Mouse (Mus musculus) ES-Bruce4 (cell line): ENCODE measurements around the gene Fam198a. TPM values are rescaled to one million over a fixed set of nuclear protein-coding genes. Genes with fewer than 3 reads are reported as not detected.

Experiments
- H3K27ac ChIP-seq: 2 replicates; pipeline ENCODE4 v1.5.1; 2012; ENCODE audit warnings: low read length, inconsistent platforms; ENCODE audit not compliant: insufficient read depth
- H3K27me3 ChIP-seq: 2 replicates; pipeline ENCODE4 v1.6.1; 2012; ENCODE audit warnings: mild to moderate bottlenecking, low read length, inconsistent platforms; ENCODE audit not compliant: control insufficient read depth, poor library complexity, insufficient read depth, severe bottlenecking
- H3K36me3 ChIP-seq: 2 replicates; pipeline ENCODE4 v1.6.1; 2012; ENCODE audit warnings: inconsistent platforms, mild to moderate bottlenecking, low read length, moderate library complexity; ENCODE audit not compliant: control insufficient read depth, poor library complexity, insufficient read depth, severe bottlenecking
- H3K4me1 ChIP-seq: one replicate; pipeline ENCODE4 v1.8.1; 2011; ENCODE audit warnings: low read length; ENCODE audit not compliant: control insufficient read depth, insufficient read depth
- H3K4me3 ChIP-seq: 2 replicates; pipeline ENCODE4 v1.5.1; 2011; ENCODE audit warnings: low read depth, mild to moderate bottlenecking, low read length
- H3K9ac ChIP-seq: 2 replicates; pipeline ENCODE4 v1.6.1; 2012; ENCODE audit warnings: low read depth, mild to moderate bottlenecking, inconsistent platforms; ENCODE audit not compliant: poor library complexity, severe bottlenecking
- H3K9me3 ChIP-seq: replicated peaks from 2 replicates; pipeline ENCODE4 v1.6.1; 2012; ENCODE audit warnings: mild to moderate bottlenecking, low read length, inconsistent platforms; ENCODE audit not compliant: control insufficient read depth, poor library complexity, insufficient read depth, severe bottlenecking
- CTCF ChIP-seq: IDR thresholded peaks from one replicate; pipeline ENCODE4 v1.8.1; 2011; ENCODE audit warnings: low read depth, low read length
- EP300 ChIP-seq: IDR thresholded peaks from 2 replicates; pipeline ENCODE4 v1.6.1; 2011; ENCODE audit warnings: low read depth, low read length; ENCODE audit not compliant: insufficient read depth
- POLR2A ChIP-seq: IDR thresholded peaks from one replicate; pipeline ENCODE4 v1.8.1; 2011; ENCODE audit warnings: low read length; ENCODE audit not compliant: insufficient read depth
- polyA plus RNA-seq: library from polyadenylated mRNA; stranded (reverse); fragments of >200 nt; gene quantifications from 2 replicates; pipeline ENCODE4 v1.2.4, GENCODE M21; 2011; ENCODE audit warnings: low read depth; ENCODE audit not compliant: missing spikeins, insufficient read depth, insufficient read length

Fam198a gene
- polyA plus RNA-seq, 1 experiment: not detected

DNA sequence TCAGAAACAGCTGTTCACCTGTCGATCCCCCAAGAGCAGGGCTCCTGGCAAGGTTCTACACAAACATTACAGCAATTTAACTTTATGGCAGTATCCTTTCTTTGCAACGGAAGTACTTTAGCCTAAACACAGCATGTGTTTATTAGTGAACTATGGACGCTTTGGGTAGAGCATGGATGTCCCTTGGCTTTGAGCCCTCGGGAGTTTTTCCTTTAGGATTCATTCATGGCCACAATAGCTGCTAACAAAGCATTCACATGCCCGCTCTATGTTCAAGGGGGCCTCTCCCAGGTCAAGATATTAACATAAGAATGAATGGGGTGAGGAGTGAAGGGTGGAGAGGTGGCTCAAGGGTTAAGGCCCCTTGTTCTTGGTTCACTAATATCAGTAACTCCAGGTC is 38.7 kb downstream of the Fam198a start:
- H3K4me1 ChIP-seq: no peaks in the 10 kb centered on the region
- no peak overlapping the region for H3K4me3 ChIP-seq
- no peaks in the 10 kb centered on the region for H3K27me3 ChIP-seq
- H3K9ac ChIP-seq: no peak overlapping the region
- no peaks in the 10 kb centered on the region for H3K36me3 ChIP-seq
- TF ChIP-seq EP300 (no peak), POLR2A (no peak), CTCF (no peak)
- no peak overlapping the region for H3K27ac ChIP-seq
- no peaks in the 10 kb centered on the region for H3K9me3 ChIP-seq

DNA sequence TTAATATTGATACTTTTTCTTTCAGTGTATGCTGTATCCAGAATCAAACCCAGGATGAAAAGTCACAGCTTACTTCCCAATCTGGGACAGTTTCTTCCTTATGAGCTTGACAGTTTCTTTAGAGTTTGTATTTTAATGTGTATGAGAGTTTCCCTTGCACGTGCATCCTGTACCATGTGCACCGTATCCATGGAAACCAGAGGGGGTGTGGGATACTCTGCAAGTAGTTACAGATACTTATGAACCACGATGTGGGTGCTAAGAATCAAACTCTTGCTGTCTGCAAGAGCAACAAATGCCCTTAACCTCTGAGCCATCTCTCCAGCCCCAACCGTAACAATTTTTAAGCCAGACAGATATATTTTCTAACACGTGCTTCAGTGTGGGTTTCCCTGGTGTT is 40.3 kb downstream of the Fam198a start:
- Histone ChIP-seq H3K9ac (no peak overlapping the region), H3K4me1 (no peaks in the 10 kb centered on the region), H3K27me3 (no peaks in the 10 kb centered on the region), H3K4me3 (no peak overlapping the region), H3K27ac (no peak overlapping the region), H3K36me3 (no peaks in the 10 kb centered on the region), H3K9me3 (no peaks in the 10 kb centered on the region)
- no peak for TF ChIP-seq EP300
- TF ChIP-seq CTCF: no peak
- no peak for TF ChIP-seq POLR2A

DNA sequence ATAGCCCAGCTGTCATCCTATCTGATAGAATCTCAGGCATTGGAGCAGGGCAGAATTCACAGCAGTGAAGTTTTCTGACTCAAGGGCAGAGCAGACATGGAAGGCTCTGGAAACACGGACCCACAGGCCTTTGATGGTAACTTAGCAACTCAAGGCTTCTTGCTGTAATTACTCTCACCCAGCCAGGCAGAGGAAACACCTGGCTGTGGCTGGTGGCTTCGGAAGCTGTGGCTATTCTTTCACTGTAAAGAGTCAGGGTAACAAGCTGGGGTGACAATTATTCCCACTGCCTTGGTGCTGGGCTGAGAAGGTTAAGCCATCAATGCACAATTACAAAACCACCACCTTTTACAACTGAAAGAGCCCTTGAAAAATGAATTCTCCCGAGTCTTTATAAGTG is 42.3 kb downstream of the Fam198a start:
- H3K9me3 ChIP-seq: no peaks in the 10 kb centered on the region
- H3K4me3 ChIP-seq: no peak overlapping the region
- H3K36me3 ChIP-seq: no peaks in the 10 kb centered on the region
- TF ChIP-seq EP300 (no peak), POLR2A (no peak), CTCF (no peak)
- H3K9ac ChIP-seq: no peak overlapping the region
- no peaks in the 10 kb centered on the region for H3K27me3 ChIP-seq
- H3K27ac ChIP-seq: no peak overlapping the region
- no peaks in the 10 kb centered on the region for H3K4me1 ChIP-seq

DNA sequence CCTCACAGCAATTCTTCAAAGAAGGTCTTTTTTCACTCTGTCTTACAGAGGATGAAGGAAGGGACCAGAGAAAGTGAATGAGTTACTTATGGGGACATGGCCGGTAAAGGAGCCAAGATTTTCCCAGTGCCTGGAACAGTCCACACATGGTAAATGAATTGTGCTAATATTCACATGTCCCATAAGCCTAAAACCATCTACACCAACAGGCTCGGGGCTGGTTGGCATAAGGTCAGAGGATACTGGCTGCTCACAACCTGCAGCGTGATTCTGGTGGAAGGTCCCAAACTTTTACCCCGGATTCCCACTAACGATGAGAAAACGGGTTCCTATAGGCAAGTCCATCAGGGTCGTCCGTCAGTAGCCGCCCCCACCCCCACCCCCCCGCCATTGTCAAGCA is 44.3 kb downstream of the Fam198a start:
- Histone ChIP-seq H3K27ac (no peak overlapping the region), H3K4me1 (no peaks in the 10 kb centered on the region), H3K9me3 (no peaks in the 10 kb centered on the region), H3K4me3 (peak overlapping the region; percentile 95), H3K36me3 (no peaks in the 10 kb centered on the region), H3K9ac (peak overlapping the region; percentile 80), H3K27me3 (no peaks in the 10 kb centered on the region)
- TF ChIP-seq CTCF (no peak), EP300 (no peak), POLR2A (no peak)

DNA sequence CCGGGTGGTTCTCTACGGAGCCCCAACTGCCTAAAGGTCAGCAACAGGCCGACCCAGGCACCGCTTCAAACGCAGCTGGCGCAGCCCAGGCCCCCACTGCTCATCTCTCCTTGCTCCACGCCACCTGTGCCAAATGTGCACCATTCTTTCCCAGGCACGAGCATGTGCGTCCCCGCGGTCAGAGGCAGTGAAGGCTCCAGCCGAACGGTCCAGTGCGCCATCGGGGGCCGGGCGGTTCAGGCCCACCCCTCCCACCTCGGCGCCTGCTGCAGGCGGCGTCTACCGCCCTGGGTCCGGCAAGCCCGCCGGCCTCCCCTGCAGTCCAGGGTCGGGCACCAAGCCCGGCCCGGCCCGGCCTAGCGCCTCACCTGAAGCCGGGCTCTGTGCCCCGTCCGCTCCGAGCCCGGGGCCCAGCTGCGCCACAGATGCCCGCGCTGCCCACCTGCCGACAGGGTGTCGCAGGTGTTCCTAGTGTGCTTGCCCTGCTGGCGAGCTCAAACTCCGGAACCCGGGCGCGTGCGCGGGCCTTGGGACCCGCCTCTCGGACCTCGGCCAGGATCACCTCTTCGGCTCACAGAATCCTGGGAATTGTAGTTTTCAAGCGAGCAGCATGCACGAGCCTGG is 44.8 kb downstream of the Fam198a start:
- TF ChIP-seq EP300 (no peak), POLR2A (peak; percentile 44)
- H3K27me3 ChIP-seq: no peaks in the 10 kb centered on the region
- H3K9ac ChIP-seq: peak overlapping the region; percentile 80
- no peaks in the 10 kb centered on the region for H3K9me3 ChIP-seq
- H3K27ac ChIP-seq: no peak overlapping the region
- no peaks in the 10 kb centered on the region for H3K36me3 ChIP-seq
- no peaks in the 10 kb centered on the region for H3K4me1 ChIP-seq
- peak overlapping the region; percentile 95 for H3K4me3 ChIP-seq

DNA sequence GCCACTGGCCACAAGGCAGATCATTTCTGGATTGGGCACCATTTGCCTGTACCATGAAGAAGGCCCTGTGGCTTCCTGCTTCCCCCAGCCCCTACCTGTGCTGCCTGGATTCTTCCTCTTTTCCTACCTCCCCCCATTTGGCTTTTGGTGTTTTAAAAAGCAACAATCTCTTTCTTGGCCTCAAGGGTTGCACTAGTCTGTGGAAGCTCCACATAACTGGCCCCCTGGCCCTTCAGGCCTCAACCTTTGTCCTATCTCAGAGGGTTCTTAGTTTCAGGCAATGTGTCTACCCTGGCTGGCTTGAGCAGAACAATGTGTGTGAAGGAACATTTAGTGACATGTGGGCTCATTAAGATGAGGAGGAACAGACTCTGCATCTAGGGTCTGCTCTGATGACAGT is 46.2 kb downstream of the Fam198a start, which contains the start of gene Pomgnt2:
Gene Pomgnt2 (minus strand): TSS at position 101 of the 400 bp plus-strand sequence.
- Histone ChIP-seq H3K36me3 (no peaks in the 10 kb centered on the region), H3K4me3 (no peak within 1 kb of the TSS), H3K27ac (no peak within 1 kb of the TSS), H3K4me1 (no peaks in the 10 kb centered on the region), H3K27me3 (no peaks in the 10 kb centered on the region), H3K9ac (no peak within 1 kb of the TSS), H3K9me3 (0 out of 2 replicates have a peak, but pooled peaks cover 2% of the 10 kb centered on the region)
- TF ChIP-seq CTCF (no peak), EP300 (no peak), POLR2A (no peak)
